Mouse (Mus musculus) bone marrow macrophage, adult 2 months (primary cell): ENCODE measurements at regions not wholly inside any gene's neighbourhood (a gene's known extent, or its start where the extent isn't known, plus 50 kb on each side); places are given as distances from the start of the nearest gene placed in this dataset.

Experiments used
- H3K27ac ChIP-seq: 2 replicates; pipeline ENCODE4 v1.5.1; 2012; ENCODE audit warnings: low read depth, low read length; ENCODE audit not compliant: insufficient read depth
- H3K4me1 ChIP-seq: 2 replicates; pipeline ENCODE4 v1.6.1; 2012; ENCODE audit warnings: low read length; ENCODE audit not compliant: control insufficient read depth, insufficient read depth
- H3K4me3 ChIP-seq: 2 replicates; pipeline ENCODE4 v1.5.1; 2012; ENCODE audit warnings: mild to moderate bottlenecking, low read length, moderate library complexity; ENCODE audit not compliant: insufficient read depth
- CTCF ChIP-seq: IDR thresholded peaks from 2 replicates; pipeline ENCODE4 v1.5.1; 2012; ENCODE audit warnings: low read depth, mild to moderate bottlenecking, low read length, moderate library complexity
- POLR2A ChIP-seq: IDR thresholded peaks from 2 replicates; pipeline ENCODE4 v1.6.1; 2012; ENCODE audit warnings: mild to moderate bottlenecking, low read depth, low read length, borderline replicate concordance

GRCm38 (mm10) chr15:59799124-59799815 is 217.1 kb downstream of the 4933412E24Rik start:
- no peak overlapping the region for H3K4me3 ChIP-seq
- no peak for TF ChIP-seq CTCF
- TF ChIP-seq POLR2A = no peak
- no peak overlapping the region for H3K27ac ChIP-seq
- H3K4me1 ChIP-seq = peaks cover 37% of the 10 kb centered on the region

GRCm38 (mm10) chr15:59798486-59798885 is 217.9 kb downstream of the 4933412E24Rik start:
- TF ChIP-seq POLR2A (no peak), CTCF (no peak)
- no peak overlapping the region for H3K27ac ChIP-seq
- no peak overlapping the region for H3K4me3 ChIP-seq
- peaks cover 37% of the 10 kb centered on the region for H3K4me1 ChIP-seq

DNA sequence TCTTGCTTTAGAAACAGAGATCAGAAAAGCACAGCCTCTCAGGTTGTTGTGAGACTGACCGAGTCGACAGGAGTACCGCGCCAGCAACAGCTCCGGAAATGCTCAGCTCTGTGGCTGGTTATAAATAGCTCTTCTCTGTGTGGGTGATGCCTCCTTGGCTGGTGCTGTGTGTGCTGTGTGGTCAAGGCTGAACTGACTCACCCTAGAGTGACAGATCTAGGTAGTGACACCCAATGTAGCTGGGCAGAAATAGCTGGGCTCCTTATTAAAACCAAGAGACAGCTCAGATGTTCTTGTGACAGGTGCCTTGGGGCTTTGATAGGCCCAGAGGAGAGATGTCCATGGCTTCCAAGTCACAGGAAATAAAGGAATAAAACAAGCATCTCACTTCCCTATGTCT is 220.7 kb downstream of the 4933412E24Rik start:
- H3K4me1 ChIP-seq = peaks cover 37% of the 10 kb centered on the region
- TF ChIP-seq POLR2A = no peak
- TF ChIP-seq CTCF = no peak
- peak overlapping the region; percentile 26 for H3K27ac ChIP-seq
- no peak overlapping the region for H3K4me3 ChIP-seq

DNA sequence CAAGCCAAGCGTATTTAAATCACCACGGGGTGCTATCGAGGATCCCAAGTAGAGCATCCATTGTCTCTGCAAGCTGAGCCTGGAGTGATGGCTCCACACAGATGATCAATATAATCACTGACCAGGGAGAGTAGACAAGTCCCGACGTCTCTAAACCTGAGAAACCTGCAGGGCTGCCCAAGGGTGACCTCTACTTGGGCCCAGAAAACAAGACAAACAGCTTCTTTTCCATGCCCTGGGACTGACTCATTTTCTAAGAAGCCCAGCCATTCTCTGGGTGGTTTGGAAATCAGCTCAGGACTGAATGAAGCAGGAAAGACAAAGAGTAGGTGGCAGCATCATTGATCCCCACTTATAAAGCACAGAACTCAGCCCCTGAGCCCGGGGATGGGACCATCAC is 221.5 kb downstream of the 4933412E24Rik start:
- Histone ChIP-seq H3K27ac (no peak overlapping the region), H3K4me1 (peaks cover 38% of the 10 kb centered on the region), H3K4me3 (no peak overlapping the region)
- no peak for TF ChIP-seq CTCF
- no peak for TF ChIP-seq POLR2A

DNA sequence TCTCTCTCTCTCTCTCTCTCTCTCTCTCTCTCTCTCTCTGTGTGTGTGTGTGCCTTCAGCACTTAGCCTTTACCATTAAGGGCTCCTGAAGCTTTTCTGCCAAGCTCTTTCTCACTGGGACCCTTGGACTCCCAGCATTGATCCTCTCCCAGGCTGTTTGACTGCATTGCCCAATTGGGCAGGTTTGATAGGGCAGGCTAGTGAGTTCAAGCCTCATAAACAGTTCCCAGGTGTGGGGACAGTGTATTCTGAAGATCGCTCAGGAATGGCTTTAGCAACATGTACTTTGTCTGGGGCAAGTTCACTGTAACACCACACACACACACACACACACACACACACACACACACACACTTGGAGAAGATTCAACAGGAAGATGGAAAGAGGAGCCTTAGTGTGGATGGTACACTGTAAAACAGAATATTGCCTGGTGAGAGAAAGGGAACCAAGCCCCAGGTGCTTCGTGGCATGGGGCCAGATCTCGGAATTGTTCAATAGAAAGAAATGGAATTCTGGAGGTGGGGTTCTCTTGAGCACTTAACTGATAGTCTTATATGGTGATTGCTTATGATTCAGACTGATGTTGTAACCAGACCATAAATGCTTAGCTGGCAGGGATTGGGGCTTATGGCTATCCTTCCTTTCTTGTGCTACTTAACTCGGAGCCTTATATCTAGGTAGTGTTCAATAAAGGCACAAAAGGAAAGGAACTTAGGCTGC is 229.5 kb downstream of the 4933412E24Rik start:
- Histone ChIP-seq H3K4me1 (peaks cover 35% of the 10 kb centered on the region), H3K4me3 (no peak overlapping the region), H3K27ac (no peak overlapping the region)
- no peak for TF ChIP-seq POLR2A
- TF ChIP-seq CTCF = no peak

DNA sequence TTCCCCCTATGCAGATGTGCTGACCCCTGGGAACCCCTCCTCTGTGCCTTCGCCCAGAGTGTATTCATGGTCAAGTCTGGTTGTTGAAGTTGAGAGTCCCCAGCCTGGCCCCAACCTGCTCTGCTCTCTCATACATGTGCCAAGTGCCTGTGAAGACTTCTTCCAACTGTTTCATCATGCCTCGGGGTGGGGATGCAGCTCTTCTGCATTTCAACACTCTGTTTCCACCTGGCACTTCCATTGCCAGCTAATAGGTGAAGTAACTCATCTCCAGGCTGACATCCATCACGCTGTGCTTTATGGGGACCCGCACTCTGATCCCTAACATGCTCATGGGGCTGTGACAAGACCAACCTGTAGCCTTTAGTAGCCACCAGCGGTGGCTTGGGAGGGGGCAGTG is 230.4 kb downstream of the 4933412E24Rik start:
- Histone ChIP-seq H3K27ac (no peak overlapping the region), H3K4me1 (peaks cover 35% of the 10 kb centered on the region), H3K4me3 (no peak overlapping the region)
- TF ChIP-seq CTCF = no peak
- no peak for TF ChIP-seq POLR2A

- peaks cover 32% of the 10 kb centered on the region for H3K4me1 ChIP-seq
- TF ChIP-seq POLR2A (no peak), CTCF (0 out of 2 replicates have a peak, but pooled peaks have one; percentile 17)
- peak overlapping the region; percentile 35 for H3K27ac ChIP-seq
- H3K4me3 ChIP-seq = no peak overlapping the region
Measured at GRCm38 (mm10) chr15:59784556-59784929, 231.9 kb downstream of the 4933412E24Rik start.

- Histone ChIP-seq H3K4me1 (peaks cover 32% of the 10 kb centered on the region), H3K27ac (peak overlapping the region; percentile 35), H3K4me3 (peak overlapping the region; percentile 10; the same call in 1 of the 2 replicates)
- TF ChIP-seq POLR2A (no peak), CTCF (no peak)
Measured at GRCm38 (mm10) chr15:59783782-59784555, 232.4 kb downstream of the 4933412E24Rik start.

- Histone ChIP-seq H3K4me1 (peaks cover 32% of the 10 kb centered on the region), H3K27ac (no peak overlapping the region), H3K4me3 (no peak overlapping the region)
- TF ChIP-seq CTCF (no peak), POLR2A (no peak)
Measured at GRCm38 (mm10) chr15:59783393-59783781, 233.0 kb downstream of the 4933412E24Rik start.
